Comparison of ENCODE assay signal across 16 mouse cellular contexts in genomic region chr3:34787211-34787610, GRCm38 (mm10).
DNase-seq lines count a peak whose midpoint lies in the region.
"Had no signal": no experiment of that assay in that cellular context is flagged by ENCODE, and none has a peak within 500 bp of the region (broad histone marks: within the 10 kb centered on the region; RNA-seq: fewer than 3 reads in every experiment).

No protein-coding gene starts in this region.

- peak; percentile 2 for DNase-seq in CD4-positive helper T cell, adult 2 months (ENCODE audit: low read depth, low spot score)
- DNase-seq in ES-CJ7 (ENCODE audit: low read depth, low spot score), result peak; percentile 56
- peak; percentile 68 for DNase-seq in ZHBTc4 (ENCODE audit: low read depth, low spot score)
- no peak for DNase-seq in lung, postnatal 36 days
- DNase-seq in urinary bladder, postnatal 25 days (ENCODE audit: low spot score), result no peak
- DNase-seq: adrenal gland, adult 2 months; adrenal gland, postnatal 10 days; adrenal gland, postnatal 25 days; B cell, adult 2 months; cerebellum, adult 11 months; cerebellum, adult 18-20 months; cerebellum, adult 8-10 months; cerebellum, adult 9-11 months; cerebellum, postnatal 14 days; cerebellum, postnatal 36 days; embryo, embryonic 11 days had no signal

Comparison
In these comparisons a context has a peak if more than half of its experiments do, and no peak if none do; other contexts are left out.
1. DNase-seq: peak in CD4-positive helper T cell, adult 2 months (single experiment), ES-CJ7 (single experiment) and ZHBTc4 (single experiment); none in lung, postnatal 36 days (single experiment) and urinary bladder, postnatal 25 days (single experiment).